9 mouse cellular contexts compared by ENCODE assay signal in the genomic region with DNA sequence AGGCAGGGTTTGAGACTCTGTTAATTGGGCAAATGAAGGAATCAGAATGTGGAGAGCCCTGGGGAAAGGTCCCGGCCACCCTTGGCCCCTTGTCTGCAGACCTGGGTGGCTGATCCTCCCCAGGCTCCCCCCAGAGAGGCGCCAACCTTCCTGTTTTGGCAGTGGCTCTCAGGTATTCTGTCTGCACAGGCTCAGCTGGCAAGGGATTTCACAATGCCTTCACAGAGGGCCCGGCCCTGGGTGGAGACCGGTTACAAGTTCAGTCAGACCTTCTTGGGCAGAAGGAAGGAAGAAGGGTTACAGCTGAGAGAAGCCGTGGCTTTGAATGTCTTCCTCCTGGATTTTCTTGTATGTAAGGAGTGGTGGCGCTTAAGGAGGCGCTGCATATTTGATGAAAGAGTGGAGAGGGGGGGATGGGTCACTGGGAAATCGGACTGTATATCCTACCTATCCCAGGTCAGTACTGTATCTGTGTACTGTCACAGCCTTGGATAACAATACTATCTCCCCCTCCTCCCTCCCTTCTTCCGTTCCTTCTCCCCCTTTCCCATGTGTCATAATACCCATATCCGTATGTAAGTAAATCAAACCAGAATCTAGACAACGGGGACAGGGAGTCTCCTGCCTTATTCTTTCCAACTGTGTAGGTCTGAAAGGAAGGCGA. TPM values are rescaled to one million over a fixed set of nuclear protein-coding genes. Genes with fewer than 3 reads are reported as not detected.
A peak's percentile ranks its signal among the peaks of the same experiment; 100 is the strongest.
DNase-seq lines count a peak whose midpoint lies in the region; ATAC-seq lines count a peak whose summit lies in the region.
"Had no signal": no experiment of that assay in that cellular context is flagged by ENCODE, and none has a peak within 500 bp of the region (broad histone marks: within the 10 kb centered on the region; RNA-seq: fewer than 3 reads in every experiment).

No protein-coding gene starts in this region.

- ATAC-seq in midbrain, embryonic 11.5 days (ENCODE audit: low FRiP score) = no peak
- ATAC-seq in midbrain, embryonic 14.5 days (ENCODE audit: low FRiP score, low TSS enrichment) = no peak
- peak; percentile 32 for ATAC-seq in heart, embryonic 15.5 days (replicated peaks; ENCODE audit: insufficient number of reproducible peaks, insufficient read depth, low FRiP score, low read depth)
- peak; percentile 76 for ATAC-seq in stomach, embryonic 14.5 days (ENCODE audit: insufficient number of reproducible peaks, insufficient read depth, low FRiP score, low read depth)
- ATAC-seq in hindbrain, embryonic 13.5 days (ENCODE audit: low FRiP score) = no peak

- intact Hi-C loops in left cerebral cortex, postnatal 36 days (cut with DNase I) = loop anchor here (5.0 kb wide), 1 partner anchor 179 kb away; no protein-coding TSS in a partner anchor

- no peak overlapping the region for H3K27ac ChIP-seq in midbrain, embryonic 11.5 days (ENCODE audit: low read depth, low read length)
- H3K27ac ChIP-seq in midbrain, embryonic 14.5 days (replicated peaks; ENCODE audit: low read depth, low read length) = no peak overlapping the region
- peak overlapping the region; percentile 80 for H3K27ac ChIP-seq in heart, embryonic 15.5 days
- peak overlapping the region; percentile 84 for H3K27ac ChIP-seq in stomach, embryonic 14.5 days (ENCODE audit: low read length)
- no peak overlapping the region for H3K27ac ChIP-seq in hindbrain, embryonic 13.5 days
- H3K27ac ChIP-seq: midbrain, embryonic 12.5 days had no signal

- H3K9ac ChIP-seq in midbrain, embryonic 11.5 days (ENCODE audit: low read length) = peak overlapping the region; percentile 17; the same call in 1 of the 2 replicates
- no peak overlapping the region for H3K9ac ChIP-seq in midbrain, embryonic 14.5 days (replicated peaks; ENCODE audit: low read length)
- no peak overlapping the region for H3K9ac ChIP-seq in heart, embryonic 15.5 days
- no peak overlapping the region for H3K9ac ChIP-seq in stomach, embryonic 14.5 days (replicated peaks; ENCODE audit: low read depth, low read length)
- no peak overlapping the region for H3K9ac ChIP-seq in hindbrain, embryonic 13.5 days
- H3K9ac ChIP-seq: midbrain, embryonic 12.5 days had no signal

- no peak for DNase-seq in midbrain, embryonic 11.5 days (ENCODE audit: low spot score, missing footprints)
- no peak for DNase-seq in midbrain, embryonic 14.5 days
- peak; percentile 63 for DNase-seq in kidney, postnatal 10 days
- no peak for DNase-seq in adipocyte (ENCODE audit: low spot score)
- DNase-seq in left cerebral cortex, postnatal 36 days (ENCODE audit: low spot score in 2 of 2) = no peak

- peaks cover 13% of the 10 kb centered on the region for H3K4me1 ChIP-seq in midbrain, embryonic 11.5 days (ENCODE audit: control insufficient read depth, insufficient read depth, low read length)
- H3K4me1 ChIP-seq in midbrain, embryonic 14.5 days (ENCODE audit: control insufficient read depth, insufficient read depth, low read length) = no peaks in the 10 kb centered on the region
- H3K4me1 ChIP-seq in heart, embryonic 15.5 days (replicated peaks) = peaks cover 37% of the 10 kb centered on the region
- peaks cover 14% of the 10 kb centered on the region for H3K4me1 ChIP-seq in stomach, embryonic 14.5 days (ENCODE audit: control insufficient read depth, insufficient read depth, low read length)
- H3K4me1 ChIP-seq in hindbrain, embryonic 13.5 days (replicated peaks) = peaks cover 14% of the 10 kb centered on the region

- H3K9me3 ChIP-seq in midbrain, embryonic 11.5 days (ENCODE audit: control insufficient read depth, low read length) = no peaks in the 10 kb centered on the region
- H3K9me3 ChIP-seq in midbrain, embryonic 14.5 days (ENCODE audit: control insufficient read depth, low read length) = no peaks in the 10 kb centered on the region
- H3K9me3 ChIP-seq in heart, embryonic 15.5 days (replicated peaks) = no peaks in the 10 kb centered on the region
- H3K9me3 ChIP-seq in stomach, embryonic 14.5 days (ENCODE audit: control insufficient read depth, low read depth, low read length) = no peaks in the 10 kb centered on the region
- no peaks in the 10 kb centered on the region for H3K9me3 ChIP-seq in hindbrain, embryonic 13.5 days
- H3K9me3 ChIP-seq: midbrain, embryonic 12.5 days had no signal

- no peaks in the 10 kb centered on the region for H3K27me3 ChIP-seq in midbrain, embryonic 11.5 days (ENCODE audit: control insufficient read depth, insufficient read depth, low read length)
- H3K27me3 ChIP-seq in midbrain, embryonic 14.5 days (ENCODE audit: control insufficient read depth, insufficient read depth, low read length) = no peaks in the 10 kb centered on the region
- no peaks in the 10 kb centered on the region for H3K27me3 ChIP-seq in heart, embryonic 15.5 days
- no peaks in the 10 kb centered on the region for H3K27me3 ChIP-seq in stomach, embryonic 14.5 days (ENCODE audit: control insufficient read depth, insufficient read depth, low read length)
- no peaks in the 10 kb centered on the region for H3K27me3 ChIP-seq in hindbrain, embryonic 13.5 days
- H3K27me3 ChIP-seq: midbrain, embryonic 12.5 days had no signal

- H3K36me3 ChIP-seq in midbrain, embryonic 11.5 days (ENCODE audit: control insufficient read depth, insufficient read depth, low read length) = no peaks in the 10 kb centered on the region
- no peaks in the 10 kb centered on the region for H3K36me3 ChIP-seq in midbrain, embryonic 14.5 days (ENCODE audit: control insufficient read depth, insufficient read depth, low read length)
- no peaks in the 10 kb centered on the region for H3K36me3 ChIP-seq in heart, embryonic 15.5 days
- no peaks in the 10 kb centered on the region for H3K36me3 ChIP-seq in stomach, embryonic 14.5 days (ENCODE audit: control insufficient read depth, insufficient read depth, low read length)
- no peaks in the 10 kb centered on the region for H3K36me3 ChIP-seq in hindbrain, embryonic 13.5 days
- H3K36me3 ChIP-seq: midbrain, embryonic 12.5 days had no signal

- no peak overlapping the region for H3K4me3 ChIP-seq in midbrain, embryonic 11.5 days (ENCODE audit: low read depth, low read length)
- no peak overlapping the region for H3K4me3 ChIP-seq in midbrain, embryonic 14.5 days (replicated peaks; ENCODE audit: low read depth, low read length)
- H3K4me3 ChIP-seq in heart, embryonic 15.5 days = no peak overlapping the region
- no peak overlapping the region for H3K4me3 ChIP-seq in stomach, embryonic 14.5 days (ENCODE audit: low read depth, low read length)
- no peak overlapping the region for H3K4me3 ChIP-seq in hindbrain, embryonic 13.5 days
- H3K4me3 ChIP-seq: midbrain, embryonic 12.5 days had no signal

- H3K4me2 ChIP-seq in midbrain, embryonic 11.5 days = no peak overlapping the region
- no peak overlapping the region for H3K4me2 ChIP-seq in midbrain, embryonic 14.5 days (ENCODE audit: low read length)
- H3K4me2 ChIP-seq in heart, embryonic 15.5 days = 0 out of 2 replicates have a peak overlapping the region, but pooled peaks have one; percentile 6
- H3K4me2 ChIP-seq in stomach, embryonic 14.5 days (replicated peaks; ENCODE audit: low read depth, low read length) = no peak overlapping the region
- no peak overlapping the region for H3K4me2 ChIP-seq in hindbrain, embryonic 13.5 days
- H3K4me2 ChIP-seq: midbrain, embryonic 12.5 days had no signal

- 86% methylated on average over 12 of the region's 12 CpGs for WGBS in midbrain, embryonic 11.5 days
- 82% methylated on average over 12 of the region's 12 CpGs for WGBS in midbrain, embryonic 14.5 days
- WGBS in heart, embryonic 15.5 days = 44% methylated on average over 12 of the region's 12 CpGs
- WGBS in stomach, embryonic 14.5 days = 40% methylated on average over 12 of the region's 12 CpGs
- WGBS in hindbrain, embryonic 13.5 days = 78% methylated on average over 12 of the region's 12 CpGs

RNA-seq across cellular contexts. Expression of a gene that starts 45.9 kb away (rescaled TPM):
- 1.2 and 1.3 TPM in 2 replicates for polyA plus RNA-seq in midbrain, embryonic 11.5 days (2014; fragmentation: Nextera tagmentation; extraction: Ambion mirVana)
- polyA plus RNA-seq in midbrain, embryonic 14.5 days (2014; fragmentation: Nextera tagmentation; extraction: Ambion mirVana) = 0.65 and 0.80 TPM in 2 replicates
- 1.0 and 1.3 TPM in 2 replicates for polyA plus RNA-seq in heart, embryonic 15.5 days (2015; fragmentation: Nextera tagmentation; extraction: Ambion mirVana)
- 1.8 and 1.9 TPM in 2 replicates for polyA plus RNA-seq in stomach, embryonic 14.5 days (2014; fragmentation: Nextera tagmentation; extraction: Ambion mirVana)
- total RNA-seq in left cerebral cortex, postnatal 36 days (2021) = under 1 TPM; 0.69 to 0.91 TPM
- 0.62 and 0.75 TPM in 2 replicates for polyA plus RNA-seq in hindbrain, embryonic 13.5 days (2015; fragmentation: Nextera tagmentation; extraction: Ambion mirVana)

Comparison
In these comparisons a context has a peak if more than half of its experiments do, and no peak if none do; other contexts are left out.
1. ATAC-seq: peak in heart, embryonic 15.5 days (single experiment) and stomach, embryonic 14.5 days (single experiment); none in midbrain, embryonic 11.5 days (single experiment), midbrain, embryonic 14.5 days (single experiment) and hindbrain, embryonic 13.5 days (single experiment).
2. H3K27ac ChIP-seq: peak in heart, embryonic 15.5 days (single experiment) and stomach, embryonic 14.5 days (single experiment); none in midbrain, embryonic 11.5 days (single experiment), midbrain, embryonic 14.5 days (single experiment) and hindbrain, embryonic 13.5 days (single experiment).